Mouse (Mus musculus): Measurements from ENCODE around the gene Rrbp1.

Gene Rrbp1

GRCm38 (mm10) chr2:143955746-143956145, 55.3 kb downstream of the Rrbp1 start:
- DNase-seq (ENCODE audit: low read depth, low spot score), result no peak

- no peak for DNase-seq (ENCODE audit: low read depth, low spot score)
Observed at GRCm38 (mm10) chr2:143955004-143955403, 56.1 kb downstream of the Rrbp1 start.

DNA sequence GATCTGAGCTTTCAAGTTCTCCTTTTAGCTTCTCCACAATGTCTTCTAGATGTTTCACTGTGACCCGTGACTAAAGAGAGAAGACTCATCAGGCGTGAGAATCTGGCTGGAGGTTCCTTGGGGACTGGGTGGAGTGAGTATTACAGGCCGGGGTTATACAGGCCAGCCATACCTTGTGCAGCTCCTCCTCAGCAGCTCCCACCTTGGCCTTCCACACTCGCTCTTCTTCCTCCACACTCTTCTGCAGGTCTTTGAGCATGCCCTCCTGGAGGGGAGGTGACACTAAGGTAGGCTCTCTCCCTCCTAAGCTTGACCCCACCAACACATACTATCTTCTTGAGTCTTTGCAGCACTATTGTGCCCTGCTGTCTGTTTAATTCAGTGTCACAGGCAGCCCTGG, 57.1 kb downstream of the Rrbp1 start:
- DNase-seq (ENCODE audit: low read depth, low spot score), result peak; percentile 37

DNA sequence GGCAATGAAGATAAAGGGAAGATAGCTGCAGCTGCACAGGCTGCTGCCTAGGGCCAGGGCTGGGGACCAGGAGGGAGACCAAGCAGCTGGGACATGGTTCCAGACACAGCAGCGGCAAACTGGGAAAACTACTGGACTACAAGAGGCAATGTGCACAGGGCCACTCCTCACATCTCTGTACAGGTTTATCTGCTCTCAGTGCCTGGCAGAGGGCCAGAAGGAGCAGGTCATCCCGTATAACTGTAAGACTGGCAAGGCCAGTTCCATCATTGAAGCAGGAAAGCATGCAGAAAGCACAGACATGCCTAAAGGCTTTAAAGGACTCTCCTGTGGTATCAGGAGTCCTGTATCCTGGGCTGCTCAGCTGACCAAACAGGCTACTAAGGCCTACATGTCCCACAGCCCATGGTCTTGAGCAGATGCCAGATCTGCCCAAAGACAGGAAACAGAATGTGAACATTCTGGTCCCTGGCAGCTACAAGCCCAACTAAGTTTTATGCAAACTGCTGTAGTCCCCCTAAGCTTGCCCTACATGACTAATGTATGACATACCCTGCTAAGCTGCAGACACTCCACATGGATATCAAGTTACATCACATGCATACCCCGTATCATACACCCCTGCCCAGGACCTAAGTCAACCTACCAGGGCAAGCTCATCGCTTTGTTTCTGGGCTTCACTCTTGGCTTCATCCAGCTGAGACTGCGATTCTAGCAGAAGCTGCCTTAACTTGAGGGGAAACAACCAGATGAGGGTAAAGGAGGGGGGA, 59.3 kb downstream of the Rrbp1 start:
- DNase-seq (ENCODE audit: low read depth, low spot score), result peak; percentile 73

GRCm38 (mm10) chr2:143951028-143951420, 60.0 kb downstream of the Rrbp1 start:
- DNase-seq (ENCODE audit: low read depth, low spot score), result no peak

GRCm38 (mm10) chr2:143950290-143951027, 60.6 kb downstream of the Rrbp1 start:
- no peak for DNase-seq (ENCODE audit: low read depth, low spot score)

DNA sequence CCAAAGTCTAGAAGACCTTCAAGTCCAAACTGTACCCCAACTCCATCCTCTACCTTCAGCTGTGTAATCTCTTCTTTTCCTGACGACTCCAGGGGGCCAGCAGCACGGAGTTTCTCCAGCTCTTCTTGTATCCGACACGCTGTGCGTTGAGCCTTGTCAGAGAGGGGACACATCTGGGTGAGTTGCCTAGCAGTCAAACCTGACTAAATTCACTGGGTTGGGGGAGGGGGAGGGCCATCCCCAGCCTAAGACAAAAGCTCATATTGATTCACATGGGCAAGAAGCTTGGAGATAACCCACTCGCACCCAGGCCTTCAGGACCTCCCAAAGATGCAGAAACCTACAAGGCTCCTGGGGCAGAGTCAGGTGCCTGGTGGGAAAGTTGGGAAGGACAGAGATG, 61.8 kb downstream of the Rrbp1 start:
- no peak for DNase-seq (ENCODE audit: low read depth, low spot score)

GRCm38 (mm10) chr2:143948416-143948815, 62.6 kb downstream of the Rrbp1 start:
- no peak for DNase-seq (ENCODE audit: low read depth, low spot score)

DNA sequence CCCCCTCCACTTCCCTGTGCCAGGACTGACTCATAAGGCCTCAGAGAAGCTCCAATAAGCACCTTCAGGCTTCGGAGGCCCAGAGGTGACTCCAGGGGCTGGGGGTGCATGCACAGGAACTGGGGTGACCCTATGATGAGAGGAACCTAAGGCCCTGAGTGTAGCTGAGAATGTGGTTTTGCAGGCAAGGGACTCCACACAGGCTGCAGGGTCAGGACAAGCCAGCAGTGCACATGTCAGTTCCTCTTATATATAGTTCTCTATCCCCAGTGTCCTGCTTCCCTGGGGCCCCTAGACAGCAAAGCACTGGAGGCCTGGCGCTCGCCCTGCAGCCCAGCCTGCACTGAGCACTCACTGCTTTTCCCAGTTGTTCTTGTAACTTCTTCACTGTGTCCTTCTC, 63.1 kb downstream of the Rrbp1 start:
- no peak for DNase-seq (ENCODE audit: low read depth, low spot score)

DNA sequence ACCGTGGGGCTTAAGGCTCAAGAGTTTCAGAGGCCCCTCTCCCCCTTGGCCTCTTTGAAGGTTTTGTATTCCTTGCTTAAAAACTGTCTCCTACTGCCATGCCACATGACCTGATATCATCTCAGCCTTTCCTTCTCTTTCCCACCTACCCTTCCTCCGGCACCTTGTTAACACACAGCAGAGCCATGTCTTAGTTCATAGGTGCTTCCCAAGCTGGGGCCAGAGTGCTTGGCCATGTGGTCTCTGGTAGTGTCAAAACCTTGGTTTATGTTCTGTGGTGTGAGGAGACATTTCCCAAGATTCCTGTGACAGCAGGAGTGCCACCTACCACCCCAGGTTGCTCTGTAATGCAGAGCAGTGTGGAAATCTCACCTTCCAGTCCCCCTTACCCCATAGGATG, 64.7 kb downstream of the Rrbp1 start:
- DNase-seq (ENCODE audit: low read depth, low spot score), result no peak

GRCm38 (mm10) chr2:143945466-143946075, 65.5 kb downstream of the Rrbp1 start:
- peak; percentile 59 for DNase-seq (ENCODE audit: low read depth, low spot score)

DNA sequence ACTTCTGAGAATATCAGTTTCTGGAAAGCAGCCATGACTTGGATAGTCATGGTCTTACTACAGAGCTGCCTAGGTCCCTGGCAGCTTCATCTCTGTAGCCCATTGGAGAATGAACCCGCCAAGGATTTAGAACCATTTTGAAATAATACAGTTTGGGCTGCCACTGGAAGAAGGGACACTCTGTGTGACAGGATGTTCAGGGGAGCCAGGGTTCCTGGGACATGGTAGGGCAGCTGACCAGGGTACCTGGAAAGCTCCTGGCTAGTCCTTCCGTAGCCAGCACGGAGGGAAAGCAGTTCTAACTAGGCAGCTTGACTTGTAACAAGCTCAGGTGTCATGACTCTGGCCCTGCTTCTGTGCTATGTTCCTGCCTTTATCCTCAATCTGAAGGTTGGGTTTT, 66.3 kb downstream of the Rrbp1 start:
- peak; percentile 33 for DNase-seq (ENCODE audit: low read depth, low spot score)

- DNase-seq (ENCODE audit: low read depth, low spot score), result no peak
Observed at GRCm38 (mm10) chr2:143940406-143940805, 70.7 kb downstream of the Rrbp1 start.

DNA sequence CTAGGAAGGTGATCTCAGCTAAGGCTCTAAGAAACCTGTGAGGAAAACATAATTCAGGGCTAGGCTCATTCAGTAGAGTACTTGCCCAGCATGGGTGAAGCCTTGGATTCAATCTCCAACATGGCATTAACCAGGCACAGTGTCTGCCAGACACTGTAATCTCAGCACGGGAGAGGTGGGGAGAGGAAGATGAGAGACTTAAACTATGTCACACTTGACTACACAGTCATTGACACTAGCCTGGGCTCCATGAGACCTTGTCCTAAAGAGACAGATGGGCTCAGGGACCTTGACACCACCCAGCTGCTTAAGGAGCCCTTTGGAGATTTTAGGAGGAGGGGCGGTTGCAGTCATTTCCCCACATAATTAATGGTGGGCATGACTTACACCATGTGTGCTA, 73.2 kb downstream of the Rrbp1 start:
- no peak for DNase-seq (ENCODE audit: low read depth, low spot score)

GRCm38 (mm10) chr2:143934439-143934838, 76.6 kb downstream of the Rrbp1 start:
- no peak for DNase-seq (ENCODE audit: low read depth, low spot score)

DNA sequence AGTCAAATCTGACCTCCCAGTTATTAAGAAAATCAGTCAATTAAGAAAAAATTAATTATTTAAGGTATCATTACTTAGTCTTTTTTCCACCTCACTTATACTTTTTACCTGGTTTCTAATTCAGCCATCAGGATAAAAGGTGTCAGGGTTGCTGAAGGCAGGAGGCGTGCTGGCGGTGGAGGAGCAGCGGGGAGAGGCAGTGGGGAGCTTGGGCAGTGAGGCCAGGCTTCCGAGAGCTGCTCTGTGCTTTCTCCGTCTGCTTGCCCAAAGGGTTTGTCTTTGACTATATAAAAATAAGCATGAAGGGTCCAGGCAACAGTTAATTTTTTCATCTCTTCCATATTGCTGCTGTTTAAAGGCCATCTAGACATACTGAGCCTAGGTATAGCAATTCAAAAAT, 77.5 kb downstream of the Rrbp1 start:
- no peak for DNase-seq (ENCODE audit: low read depth, low spot score)

DNA sequence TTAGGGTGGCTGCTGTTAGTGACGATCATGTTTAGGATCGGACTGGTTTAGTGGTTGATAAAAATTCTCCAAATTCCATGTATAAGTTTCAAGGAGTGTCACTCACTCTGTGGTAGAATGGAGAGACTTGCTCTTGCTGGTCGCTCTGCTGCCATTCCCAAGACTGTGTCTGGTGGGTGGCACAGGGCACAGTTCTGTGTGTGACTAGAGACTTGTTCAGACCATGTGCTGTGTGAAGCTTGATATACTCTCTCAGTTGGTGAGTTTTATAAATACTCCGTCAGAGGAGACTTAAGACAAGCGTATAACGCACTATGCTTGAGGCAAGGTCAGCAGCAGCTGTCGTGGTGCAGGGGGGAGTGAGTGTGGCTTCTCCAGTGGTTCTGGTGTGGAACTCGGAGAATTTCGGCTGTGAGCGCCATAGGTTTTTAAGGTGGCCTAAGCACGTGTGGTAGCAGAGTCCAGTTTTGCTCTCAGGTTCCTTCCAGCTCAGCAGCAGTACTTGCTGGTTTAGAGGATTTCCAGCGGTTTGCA, 78.7 kb downstream of the Rrbp1 start:
- no peak for DNase-seq (ENCODE audit: low read depth, low spot score)

DNA sequence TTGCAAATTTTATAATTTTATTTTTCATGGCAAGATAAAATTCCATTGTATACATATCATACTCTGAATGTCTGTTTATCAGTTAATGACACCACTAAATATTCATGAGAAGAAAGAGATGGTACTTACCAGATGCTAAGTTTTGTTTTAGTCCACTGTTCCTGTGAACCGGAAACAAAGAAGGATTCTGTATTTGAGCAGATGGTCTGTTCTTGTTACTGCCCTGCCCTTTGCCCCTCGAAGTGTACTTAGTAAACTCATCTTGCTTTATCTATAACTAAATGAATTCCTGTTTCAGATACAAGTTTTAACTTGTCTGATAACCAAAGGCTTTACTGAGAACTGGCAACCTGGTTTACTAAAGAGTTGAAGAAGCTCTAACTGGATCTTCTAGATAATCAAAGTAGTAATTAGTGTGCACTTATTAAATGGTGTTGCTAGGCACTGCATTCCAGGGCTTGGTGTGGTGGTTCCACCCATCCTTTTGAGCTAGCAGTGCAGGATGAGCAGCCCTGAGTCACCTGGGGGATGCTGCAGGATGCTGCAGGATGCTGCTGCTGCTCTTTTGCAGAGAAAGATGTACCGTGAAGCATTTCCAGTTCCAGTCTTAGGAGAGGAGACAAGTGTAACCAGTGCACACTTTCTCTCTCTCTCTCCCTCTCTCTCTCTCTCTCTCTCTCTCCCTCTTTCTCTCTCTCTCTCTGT, 81.3 kb downstream of the Rrbp1 start:
- no peak for DNase-seq (ENCODE audit: low read depth, low spot score)

GRCm38 (mm10) chr2:143925826-143926225, 85.2 kb downstream of the Rrbp1 start:
- no peak for DNase-seq (ENCODE audit: low read depth, low spot score)

DNA sequence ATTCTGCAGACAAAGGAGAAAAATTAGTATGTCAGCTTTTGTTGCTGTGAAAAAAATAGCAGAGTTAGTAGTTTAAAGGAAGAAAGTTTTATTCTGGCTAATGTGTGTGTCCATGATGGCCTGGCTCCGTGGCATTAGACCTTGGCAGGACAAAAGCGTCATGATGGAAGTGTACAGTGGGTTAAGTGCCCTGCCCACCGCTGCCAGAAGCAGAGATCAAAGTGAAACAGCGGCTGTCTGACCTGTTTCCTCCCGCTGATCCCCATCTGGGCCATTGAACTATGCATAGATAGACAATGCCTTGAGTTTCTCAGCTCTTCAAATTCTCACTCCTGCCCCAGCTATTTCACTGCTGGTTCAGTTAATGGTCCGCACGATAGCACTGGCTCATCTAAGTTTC, 87.0 kb downstream of the Rrbp1 start:
- no peak for DNase-seq (ENCODE audit: low read depth, low spot score)

DNA sequence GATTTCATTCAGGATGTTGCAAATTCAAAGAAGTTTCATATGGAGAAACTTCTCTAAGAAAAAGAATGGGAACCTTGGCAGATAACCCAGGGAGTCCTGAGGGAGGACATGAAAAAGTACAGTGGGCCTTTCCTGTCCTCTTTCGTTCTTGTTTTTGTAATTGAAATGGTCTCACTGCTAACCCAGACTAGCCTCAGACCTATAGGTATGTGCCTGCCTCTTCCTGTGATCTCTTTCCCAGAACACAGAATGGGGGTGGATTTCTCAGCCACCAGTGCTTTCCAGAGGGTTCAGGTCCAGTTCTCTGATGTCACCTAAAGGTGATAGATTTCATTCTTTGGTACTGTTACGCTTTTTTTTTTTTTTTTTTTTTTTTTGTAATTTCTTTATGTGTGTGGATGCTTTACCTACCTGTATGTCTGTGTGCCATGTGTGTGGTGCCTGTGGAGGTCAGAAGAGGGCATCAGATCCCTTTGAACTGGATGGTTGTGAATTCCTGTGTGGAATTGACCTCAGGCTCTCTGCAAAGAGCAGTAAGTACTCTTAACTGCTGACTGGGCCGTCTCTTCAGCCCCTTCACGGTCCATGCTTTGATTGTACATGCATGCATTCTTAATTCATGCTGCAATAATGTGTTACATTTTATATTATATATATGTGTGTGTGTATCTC, 92.1 kb downstream of the Rrbp1 start:
- no peak for DNase-seq (ENCODE audit: low read depth, low spot score)

Data from 3T3-L1 (cell line).